Mouse (Mus musculus): ENCODE data around the gene Plscr2. TPM values are rescaled to one million over a fixed set of nuclear protein-coding genes. Genes with fewer than 3 reads are reported as not detected.

Plscr2 gene
- polyA plus RNA-seq, 1 experiment from 2014 or later = 2.8 TPM

GRCm38 (mm10) chr9:92253585-92254321 lies 21.6 kb upstream of the Plscr2 start:
- Histone ChIP-seq H3K27me3 (replicated peaks; ENCODE audit: control insufficient read depth, insufficient read depth, low read length) (no peaks in the 10 kb centered on the region), H3K9me3 (ENCODE audit: control insufficient read depth) (no peaks in the 10 kb centered on the region), H3K27ac (ENCODE audit: low read depth, low read length) (no peak overlapping the region), H3K36me3 (ENCODE audit: control insufficient read depth, insufficient read depth) (no peaks in the 10 kb centered on the region), H3K4me3 (ENCODE audit: low read depth, low read length) (no peak overlapping the region), H3K4me2 (replicated peaks; ENCODE audit: low read depth) (no peak overlapping the region), H3K4me1 (replicated peaks; ENCODE audit: control insufficient read depth, insufficient read depth, low read length) (no peaks in the 10 kb centered on the region), H3K9ac (ENCODE audit: low read depth, low read length) (no peak overlapping the region)
- WGBS = 68% methylated on average over 10 of the region's 10 CpGs
- no peak for ATAC-seq
- no peak for TF ChIP-seq CTCF (IDR thresholded peaks at IDR 0.05; ENCODE audit: low read depth)

DNA sequence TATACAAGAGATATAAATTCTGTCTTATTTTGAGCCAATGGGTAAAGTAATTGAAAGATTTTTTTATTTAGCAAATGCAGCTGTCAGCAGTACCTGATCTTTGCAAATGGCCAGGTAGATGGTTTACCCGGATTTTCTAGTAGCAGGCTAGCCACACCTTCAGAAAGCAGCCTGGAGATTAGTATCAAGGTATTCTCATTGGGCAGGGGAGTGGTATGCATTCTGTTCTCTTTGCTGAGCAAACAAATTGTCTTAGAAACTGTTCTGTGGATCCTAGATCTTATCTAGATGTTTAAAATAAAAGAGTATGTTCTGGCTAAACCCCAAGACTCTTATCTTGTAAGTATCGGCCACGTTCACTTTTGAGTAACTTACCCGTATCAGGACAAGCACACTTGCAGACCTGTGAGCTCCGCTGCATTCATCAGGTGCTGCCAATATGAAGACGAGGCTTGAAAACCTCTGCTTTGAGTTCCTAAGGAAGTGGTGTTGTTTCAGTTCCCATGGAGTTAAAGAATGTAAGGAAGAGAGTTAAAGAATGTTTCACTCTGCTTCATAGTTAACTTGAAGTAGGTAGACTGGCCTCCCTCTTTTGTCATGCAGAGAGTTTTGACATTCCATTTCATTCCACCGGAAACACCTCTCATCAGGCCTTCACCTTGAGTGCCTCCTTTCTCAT lies 14.8 kb upstream of the Plscr2 start:
- TF ChIP-seq CTCF (IDR thresholded peaks at IDR 0.05; ENCODE audit: low read depth) = no peak
- Histone ChIP-seq H3K4me2 (replicated peaks; ENCODE audit: low read depth) (no peak overlapping the region), H3K27me3 (replicated peaks; ENCODE audit: control insufficient read depth, insufficient read depth, low read length) (no peaks in the 10 kb centered on the region), H3K9ac (ENCODE audit: low read depth, low read length) (no peak overlapping the region), H3K36me3 (ENCODE audit: control insufficient read depth, insufficient read depth) (peaks cover 26% of the 10 kb centered on the region), H3K27ac (ENCODE audit: low read depth, low read length) (no peak overlapping the region), H3K4me1 (replicated peaks; ENCODE audit: control insufficient read depth, insufficient read depth, low read length) (no peaks in the 10 kb centered on the region), H3K9me3 (ENCODE audit: control insufficient read depth) (no peaks in the 10 kb centered on the region), H3K4me3 (ENCODE audit: low read depth, low read length) (no peak overlapping the region)
- 43% methylated on average over 7 of the region's 7 CpGs for WGBS
- no peak for ATAC-seq

- H3K36me3 ChIP-seq (ENCODE audit: control insufficient read depth, insufficient read depth) = peaks cover 40% of the 10 kb centered on the region
- peak overlapping the region; percentile 27 for H3K4me2 ChIP-seq (replicated peaks; ENCODE audit: low read depth)
- H3K9me3 ChIP-seq (ENCODE audit: control insufficient read depth) = no peaks in the 10 kb centered on the region
- 52% methylated on average over 4 of the region's 4 CpGs for WGBS
- H3K27me3 ChIP-seq (replicated peaks; ENCODE audit: control insufficient read depth, insufficient read depth, low read length) = no peaks in the 10 kb centered on the region
- H3K4me3 ChIP-seq (ENCODE audit: low read depth, low read length) = no peak overlapping the region
- no peak for TF ChIP-seq CTCF (IDR thresholded peaks at IDR 0.05; ENCODE audit: low read depth)
- no peak for ATAC-seq
- H3K27ac ChIP-seq (ENCODE audit: low read depth, low read length) = no peak overlapping the region
- H3K4me1 ChIP-seq (replicated peaks; ENCODE audit: control insufficient read depth, insufficient read depth, low read length) = no peaks in the 10 kb centered on the region
- no peak overlapping the region for H3K9ac ChIP-seq (ENCODE audit: low read depth, low read length)
These were observed 9.7 kb upstream of the Plscr2 start for GRCm38 (mm10) chr9:92265719-92266118.

DNA sequence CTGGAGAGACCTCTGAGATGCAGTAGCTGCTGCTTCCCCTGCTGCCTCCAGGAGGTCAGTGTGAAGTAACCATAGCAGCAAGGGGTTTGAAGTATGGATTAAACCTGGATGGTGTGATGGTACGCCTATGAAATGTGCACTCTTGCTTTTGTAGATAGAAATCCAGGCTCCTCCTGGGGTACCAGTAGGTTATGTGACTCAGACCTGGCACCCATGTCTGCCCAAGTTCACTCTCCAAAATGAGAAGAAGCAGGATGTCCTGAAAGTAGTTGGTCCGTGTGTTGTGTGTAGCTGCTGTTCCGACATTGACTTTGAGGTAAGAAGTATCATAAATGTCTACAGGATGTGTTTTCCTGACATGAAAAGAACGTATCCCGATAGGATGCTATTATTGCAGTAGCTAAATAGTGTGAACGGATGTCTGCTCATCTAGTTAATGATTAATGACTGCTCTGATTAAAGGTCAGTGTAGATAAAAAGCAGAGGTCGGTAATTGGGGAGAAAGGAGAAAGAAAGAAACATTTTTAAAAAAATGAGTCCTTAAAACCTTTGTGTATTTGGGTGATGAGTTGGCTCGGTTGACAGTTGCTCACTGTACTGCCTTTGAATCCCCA lies 8.7 kb upstream of the Plscr2 start:
- Histone ChIP-seq H3K9me3 (ENCODE audit: control insufficient read depth) (no peaks in the 10 kb centered on the region), H3K9ac (ENCODE audit: low read depth, low read length) (no peak overlapping the region), H3K4me2 (replicated peaks; ENCODE audit: low read depth) (no peak overlapping the region), H3K27ac (ENCODE audit: low read depth, low read length) (no peak overlapping the region), H3K36me3 (ENCODE audit: control insufficient read depth, insufficient read depth) (peaks cover 35% of the 10 kb centered on the region), H3K4me1 (replicated peaks; ENCODE audit: control insufficient read depth, insufficient read depth, low read length) (no peaks in the 10 kb centered on the region), H3K4me3 (ENCODE audit: low read depth, low read length) (no peak overlapping the region), H3K27me3 (replicated peaks; ENCODE audit: control insufficient read depth, insufficient read depth, low read length) (no peaks in the 10 kb centered on the region)
- 30% methylated on average over 8 of the region's 8 CpGs for WGBS
- TF ChIP-seq CTCF (IDR thresholded peaks at IDR 0.05; ENCODE audit: low read depth) = no peak
- peak; percentile 71 for ATAC-seq

DNA sequence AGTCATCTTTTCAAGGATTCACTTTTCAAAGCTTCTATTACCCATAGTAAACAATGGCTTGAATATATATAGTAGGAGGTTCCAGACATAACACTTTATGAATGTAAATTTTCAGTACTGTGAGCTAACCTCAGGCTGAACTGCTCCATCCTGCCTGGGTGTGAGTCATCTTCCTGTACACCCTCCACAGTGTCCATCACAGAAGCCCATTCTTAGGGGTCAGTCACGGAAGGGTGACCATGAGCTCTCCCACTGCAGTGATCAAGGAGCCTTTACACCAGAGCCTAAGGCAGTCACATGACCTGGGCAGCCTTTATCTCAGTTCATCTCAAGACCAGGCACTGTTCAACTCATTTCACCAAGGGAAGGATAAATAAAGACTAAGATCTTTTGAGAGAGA lies 7.7 kb upstream of the Plscr2 start:
- Histone ChIP-seq H3K4me3 (ENCODE audit: low read depth, low read length) (no peak overlapping the region), H3K27ac (ENCODE audit: low read depth, low read length) (no peak overlapping the region), H3K9me3 (ENCODE audit: control insufficient read depth) (no peaks in the 10 kb centered on the region), H3K36me3 (ENCODE audit: control insufficient read depth, insufficient read depth) (peaks cover 31% of the 10 kb centered on the region), H3K4me2 (replicated peaks; ENCODE audit: low read depth) (no peak overlapping the region), H3K4me1 (replicated peaks; ENCODE audit: control insufficient read depth, insufficient read depth, low read length) (no peaks in the 10 kb centered on the region), H3K27me3 (replicated peaks; ENCODE audit: control insufficient read depth, insufficient read depth, low read length) (no peaks in the 10 kb centered on the region), H3K9ac (ENCODE audit: low read depth, low read length) (no peak overlapping the region)
- WGBS = 55% methylated on average over 1 of the region's 1 CpGs
- TF ChIP-seq CTCF (IDR thresholded peaks at IDR 0.05; ENCODE audit: low read depth) = no peak
- no peak for ATAC-seq

GRCm38 (mm10) chr9:92269829-92270404 lies 5.5 kb upstream of the Plscr2 start:
- Histone ChIP-seq H3K4me1 (replicated peaks; ENCODE audit: control insufficient read depth, insufficient read depth, low read length) (0 out of 2 replicates have a peak, but pooled peaks cover 4% of the 10 kb centered on the region), H3K4me2 (replicated peaks; ENCODE audit: low read depth) (no peak overlapping the region), H3K36me3 (ENCODE audit: control insufficient read depth, insufficient read depth) (peaks cover 27% of the 10 kb centered on the region), H3K9me3 (ENCODE audit: control insufficient read depth) (no peaks in the 10 kb centered on the region), H3K27me3 (replicated peaks; ENCODE audit: control insufficient read depth, insufficient read depth, low read length) (no peaks in the 10 kb centered on the region), H3K4me3 (ENCODE audit: low read depth, low read length) (no peak overlapping the region), H3K9ac (ENCODE audit: low read depth, low read length) (no peak overlapping the region), H3K27ac (ENCODE audit: low read depth, low read length) (no peak overlapping the region)
- TF ChIP-seq CTCF (IDR thresholded peaks at IDR 0.05; ENCODE audit: low read depth) = no peak
- ATAC-seq = no peak
- 75% methylated on average over 5 of the region's 5 CpGs for WGBS

Measured in intestine, postnatal 0 days (tissue).